Mouse (Mus musculus) heart, embryonic 14.5 days (tissue): ENCODE data around the gene Cd79b. TPM values are rescaled to one million over a fixed set of nuclear protein-coding genes. Genes with fewer than 3 reads are reported as not detected.
"Not testable (repeated sequence)": the region's sequence is repeated elsewhere in the genome, so short reads cannot be mapped to it uniquely, and the experiment has no call there.

ENCODE experiments used
- ATAC-seq: fragments of 200-750 bp; cut with Nextera tagmentation; 2 replicates; pipeline ENCODE4 v1.8.0; 2017; ENCODE audit warnings: low read depth, moderate TSS enrichment; ENCODE audit not compliant: insufficient number of reproducible peaks, insufficient read depth, low FRiP score
- H3K27ac ChIP-seq, 2 experiments: fragments of 200-500 bp in 1 of 2; fragments of 300-500 bp in 1 of 2; sonication (generic) in 1 of 2; replicated peaks in 1 of 2; 2 replicates each; pipeline ENCODE4 v1.5.1; 2012 to 2014; ENCODE audit warnings: low read depth in 2 of 2, low read length in 2 of 2, control low read depth in 1 of 2, mild to moderate bottlenecking in 1 of 2, mixed read lengths in 1 of 2; ENCODE audit not compliant: control insufficient read depth in 1 of 2, insufficient read depth in 1 of 2
- H3K27me3 ChIP-seq: fragments of 300-500 bp; sonication (generic); 2 replicates; pipeline ENCODE4 v1.6.1; 2014; ENCODE audit warnings: mild to moderate bottlenecking, low read length, control low read depth; ENCODE audit not compliant: control insufficient read depth, insufficient read depth
- H3K36me3 ChIP-seq: fragments of 300-500 bp; sonication (generic); 2 replicates; pipeline ENCODE4 v1.6.1; 2014; ENCODE audit warnings: mild to moderate bottlenecking, control low read depth, low read length, mixed read lengths; ENCODE audit not compliant: control insufficient read depth, insufficient read depth
- H3K4me1 ChIP-seq, 2 experiments: fragments of 200-500 bp in 1 of 2; fragments of 300-500 bp in 1 of 2; sonication (generic) in 1 of 2; 2 replicates each; pipeline ENCODE4 v1.6.1; 2012 to 2014; ENCODE audit warnings: low read length in 2 of 2, control low read depth in 1 of 2, mixed read lengths in 1 of 2; ENCODE audit not compliant: control insufficient read depth in 2 of 2, insufficient read depth in 2 of 2
- H3K4me2 ChIP-seq: fragments of 300-500 bp; sonication (generic); 2 replicates; pipeline ENCODE4 v1.6.1; 2014; ENCODE audit warnings: mild to moderate bottlenecking, low read length
- H3K4me3 ChIP-seq, 2 experiments: fragments of 200-500 bp in 1 of 2; fragments of 300-500 bp in 1 of 2; sonication (generic) in 1 of 2; 2 replicates each; pipeline ENCODE4 v1.5.1; 2012 to 2014; ENCODE audit warnings: low read length in 2 of 2, mild to moderate bottlenecking in 2 of 2, control low read depth in 1 of 2, low read depth in 1 of 2, moderate library complexity in 1 of 2; ENCODE audit not compliant: control insufficient read depth in 1 of 2, insufficient read depth in 1 of 2
- H3K9ac ChIP-seq: fragments of 300-500 bp; sonication (generic); 2 replicates; pipeline ENCODE4 v1.6.1; 2014; ENCODE audit warnings: mild to moderate bottlenecking, low read length
- H3K9me3 ChIP-seq: fragments of 300-500 bp; sonication (generic); 2 replicates; pipeline ENCODE4 v1.6.1; 2016; ENCODE audit warnings: low read length, control low read depth; ENCODE audit not compliant: control insufficient read depth
- WGBS: fragments of 180-500 bp; shearing (Covaris S2); extraction: QIAGEN DNeasy Blood & Tissue Kit; methylation state at CpG from one replicate; pipeline ENCODE4 v1.1.7; 2014; 5-methylcytosine and 5-hydroxymethylcytosine counted together
- polyA plus RNA-seq: library from polyadenylated mRNA; unstranded; fragments of >200 nt; fragmentation: Nextera tagmentation; extraction: Ambion mirVana; gene quantifications from 2 replicates; pipeline ENCODE4 v1.2.1, GENCODE M21; 2014

The Cd79b gene
- polyA plus RNA-seq, 1 experiment from 2014 or later, result 0.95 TPM

- Histone ChIP-seq H3K9ac (no peak overlapping the region), H3K27ac (no peak overlapping the region), H3K36me3 (no peaks in the 10 kb centered on the region), H3K9me3 (no peaks in the 10 kb centered on the region), H3K4me3 (no peak overlapping the region), H3K27me3 (no peaks in the 10 kb centered on the region), H3K4me2 (no peak overlapping the region), H3K4me1 (peaks cover 7% of the 10 kb centered on the region in 2 experiments)
- 53% methylated on average over 5 of the region's 5 CpGs for WGBS
- ATAC-seq, result no peak
Measured at GRCm38 (mm10) chr11:106350853-106351252, 36.3 kb upstream of the Cd79b start.

- Histone ChIP-seq H3K4me1 (peaks cover 0 to 2% of the 10 kb centered on the region in 2 experiments; a peak in 1 of 4 replicates), H3K4me3 (no peak overlapping the region), H3K27ac (no peak overlapping the region), H3K27me3 (no peaks in the 10 kb centered on the region), H3K9ac (no peak overlapping the region), H3K36me3 (no peaks in the 10 kb centered on the region), H3K4me2 (no peak overlapping the region), H3K9me3 (no peaks in the 10 kb centered on the region)
- no peak for ATAC-seq
- 68% methylated on average over 6 of the region's 6 CpGs for WGBS
Measured at GRCm38 (mm10) chr11:106349772-106350171, 35.2 kb upstream of the Cd79b start.

GRCm38 (mm10) chr11:106344910-106345309, 30.3 kb upstream of the Cd79b start:
- H3K4me2 ChIP-seq, result no peak overlapping the region
- no peak overlapping the region for H3K27ac ChIP-seq
- WGBS, result 41% methylated on average over 6 of the region's 6 CpGs
- H3K4me1 ChIP-seq, result peaks cover 4 to 9% of the 10 kb centered on the region in 2 experiments; a peak in 3 of 4 replicates
- no peak overlapping the region for H3K4me3 ChIP-seq
- H3K9ac ChIP-seq, result no peak overlapping the region
- no peaks in the 10 kb centered on the region for H3K27me3 ChIP-seq
- H3K9me3 ChIP-seq, result no peaks in the 10 kb centered on the region
- ATAC-seq, result no peak
- no peaks in the 10 kb centered on the region for H3K36me3 ChIP-seq

- 61% methylated on average over 9 of the region's 9 CpGs for WGBS
- H3K27ac ChIP-seq, result no peak overlapping the region
- H3K9ac ChIP-seq, result no peak overlapping the region
- H3K4me3 ChIP-seq, result no peak overlapping the region
- H3K4me1 ChIP-seq, result peaks cover 4 to 9% of the 10 kb centered on the region in 2 experiments; a peak in 3 of 4 replicates
- no peaks in the 10 kb centered on the region for H3K9me3 ChIP-seq
- ATAC-seq, result no peak
- no peak overlapping the region for H3K4me2 ChIP-seq
- H3K27me3 ChIP-seq, result no peaks in the 10 kb centered on the region
- H3K36me3 ChIP-seq, result no peaks in the 10 kb centered on the region
Measured at GRCm38 (mm10) chr11:106340990-106341520, 26.5 kb upstream of the Cd79b start.

GRCm38 (mm10) chr11:106339323-106339722, 24.8 kb upstream of the Cd79b start:
- not testable (repeated sequence) for H3K4me3 ChIP-seq, H3K27ac ChIP-seq, H3K4me2 ChIP-seq, H3K9me3 ChIP-seq, H3K9ac ChIP-seq, H3K27me3 ChIP-seq, H3K36me3 ChIP-seq, H3K4me1 ChIP-seq, ATAC-seq
- WGBS, result 84% methylated on average over 4 of the region's 4 CpGs

- H3K9ac ChIP-seq, result no peak overlapping the region
- H3K27me3 ChIP-seq, result no peaks in the 10 kb centered on the region
- H3K36me3 ChIP-seq, result no peaks in the 10 kb centered on the region
- WGBS, result 72% methylated on average over 7 of the region's 7 CpGs
- H3K9me3 ChIP-seq, result no peaks in the 10 kb centered on the region
- no peak overlapping the region for H3K4me2 ChIP-seq
- no peak overlapping the region for H3K27ac ChIP-seq
- H3K4me1 ChIP-seq, result peaks cover 6 to 13% of the 10 kb centered on the region in 2 experiments; a peak in 3 of 4 replicates
- no peak overlapping the region for H3K4me3 ChIP-seq
- ATAC-seq, result no peak
Measured at GRCm38 (mm10) chr11:106338870-106339269, 24.3 kb upstream of the Cd79b start.

- H3K9me3 ChIP-seq, result no peaks in the 10 kb centered on the region
- ATAC-seq, result no peak
- WGBS, result 78% methylated on average over 5 of the region's 5 CpGs
- H3K9ac ChIP-seq, result no peak overlapping the region
- no peaks in the 10 kb centered on the region for H3K36me3 ChIP-seq
- H3K27me3 ChIP-seq, result no peaks in the 10 kb centered on the region
- H3K4me2 ChIP-seq, result no peak overlapping the region
- H3K4me3 ChIP-seq, result no peak overlapping the region
- H3K27ac ChIP-seq, result no peak overlapping the region
- H3K4me1 ChIP-seq, result peaks cover 6 to 15% of the 10 kb centered on the region in 2 experiments; a peak in 3 of 4 replicates
Measured at GRCm38 (mm10) chr11:106338029-106338428, 23.5 kb upstream of the Cd79b start.

GRCm38 (mm10) chr11:106334066-106334465, 19.5 kb upstream of the Cd79b start:
- Histone ChIP-seq H3K36me3 (no peaks in the 10 kb centered on the region), H3K4me3 (no peak overlapping the region), H3K4me2 (no peak overlapping the region), H3K4me1 (peaks cover 19 to 25% of the 10 kb centered on the region in 2 experiments), H3K9ac (no peak overlapping the region), H3K27me3 (no peaks in the 10 kb centered on the region), H3K9me3 (no peaks in the 10 kb centered on the region), H3K27ac (no peak overlapping the region)
- ATAC-seq, result no peak
- 6% methylated on average over 2 of the region's 2 CpGs for WGBS
